Mouse (Mus musculus): Measurements from ENCODE around the gene Lao1.
"Not testable (repeated sequence)": the region's sequence is repeated elsewhere in the genome, so short reads cannot be mapped to it uniquely, and the experiment has no call there.

DNA sequence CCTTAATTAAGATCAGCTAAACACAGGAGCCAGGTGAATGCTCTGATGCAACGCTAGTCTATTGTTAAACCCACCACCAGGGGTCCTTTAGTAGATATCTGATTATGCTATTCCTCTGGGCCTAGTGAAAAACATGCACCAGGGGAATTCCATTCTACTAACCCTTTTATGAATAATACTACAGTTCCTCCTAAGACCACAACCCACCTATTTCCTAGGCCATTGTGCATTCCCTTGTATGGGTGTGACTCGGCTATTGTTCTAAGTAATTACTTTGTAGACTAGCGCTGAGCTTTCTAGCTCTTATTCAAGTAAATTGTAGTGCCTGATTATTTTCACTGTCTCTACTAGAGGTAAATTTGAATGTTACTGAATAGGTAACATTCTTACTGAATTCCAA is 30.1 kb upstream of the Lao1 start:
- not testable (repeated sequence) for TF ChIP-seq CTCF (IDR thresholded peaks at IDR 0.05; ENCODE audit: control insufficient read depth, insufficient read depth, insufficient read length); USF1 (IDR thresholded peaks at IDR 0.05; ENCODE audit: low read depth)

All from C2C12 (cell line).